Mouse (Mus musculus) kidney, adult 11 months (tissue): ENCODE results near the gene Cntrl.

Experiments
- DNase-seq: peaks from one replicate; pipeline ENCODE4 v3.0.0; 2022

Gene Cntrl

GRCm38 (mm10) chr2:35131491-35131890 is 22.2 kb downstream of the Cntrl start:
- DNase-seq = no peak

- DNase-seq = peak; percentile 98
Measured at GRCm38 (mm10) chr2:35131991-35132661, 22.8 kb downstream of the Cntrl start.

- no peak for DNase-seq
Measured at GRCm38 (mm10) chr2:35132662-35133055, 23.4 kb downstream of the Cntrl start.

GRCm38 (mm10) chr2:35133891-35134290 is 24.6 kb downstream of the Cntrl start:
- DNase-seq = no peak

GRCm38 (mm10) chr2:35138576-35138975 is 29.3 kb downstream of the Cntrl start:
- DNase-seq = no peak

- DNase-seq = no peak
Measured at GRCm38 (mm10) chr2:35141673-35142072, 32.4 kb downstream of the Cntrl start.

- DNase-seq = no peak
Measured at GRCm38 (mm10) chr2:35148806-35149205, 39.5 kb downstream of the Cntrl start.

GRCm38 (mm10) chr2:35151303-35151882 is 42.1 kb downstream of the Cntrl start:
- DNase-seq = no peak

GRCm38 (mm10) chr2:35153179-35153578 is 43.9 kb downstream of the Cntrl start:
- DNase-seq = no peak

GRCm38 (mm10) chr2:35153844-35154554 is 44.7 kb downstream of the Cntrl start:
- DNase-seq = no peak

- DNase-seq = no peak
Measured at GRCm38 (mm10) chr2:35156985-35157384, 47.7 kb downstream of the Cntrl start.

GRCm38 (mm10) chr2:35157836-35158235 is 48.5 kb downstream of the Cntrl start:
- no peak for DNase-seq

GRCm38 (mm10) chr2:35158358-35158757 is 49.1 kb downstream of the Cntrl start:
- DNase-seq = no peak

- DNase-seq = no peak
Measured at GRCm38 (mm10) chr2:35160206-35160605, 50.9 kb downstream of the Cntrl start.

GRCm38 (mm10) chr2:35161846-35162488 is 52.7 kb downstream of the Cntrl start:
- DNase-seq = no peak

GRCm38 (mm10) chr2:35163396-35163795 is 54.1 kb downstream of the Cntrl start:
- no peak for DNase-seq

GRCm38 (mm10) chr2:35165416-35165815 is 56.1 kb downstream of the Cntrl start:
- DNase-seq = no peak

GRCm38 (mm10) chr2:35166816-35167215 is 57.5 kb downstream of the Cntrl start:
- DNase-seq = no peak

GRCm38 (mm10) chr2:35169452-35169851 is 60.2 kb downstream of the Cntrl start:
- no peak for DNase-seq

- peak; percentile 93 for DNase-seq
Measured at GRCm38 (mm10) chr2:35171341-35171861, 62.1 kb downstream of the Cntrl start.

- DNase-seq = no peak
Measured at GRCm38 (mm10) chr2:35172246-35172645, 63.0 kb downstream of the Cntrl start.

- no peak for DNase-seq
Measured at GRCm38 (mm10) chr2:35173666-35174065, 64.4 kb downstream of the Cntrl start.

GRCm38 (mm10) chr2:35174100-35174499 is 64.8 kb downstream of the Cntrl start:
- no peak for DNase-seq
